Mouse (Mus musculus) left cerebral cortex, adult 2 months (tissue): ENCODE results near the gene Cipc. TPM values are rescaled to one million over a fixed set of nuclear protein-coding genes. Genes with fewer than 3 reads are reported as not detected.

Experiments used
- DNase-seq, 2 experiments: peaks; one replicate each; pipeline ENCODE4 v3.0.0; 2021 to 2022; ENCODE audit warnings: low spot score in 2 of 2, mixed read lengths in 1 of 2; ENCODE audit errors: extremely low spot score in 1 of 2
- H3K27ac ChIP-seq: fragments of 200-600 bp; 2 replicates; pipeline ENCODE4 v1.8.1; 2022
- H3K4me3 ChIP-seq: fragments of 200-600 bp; 2 replicates; pipeline ENCODE4 v1.8.1; 2022
- CTCF ChIP-seq: fragments of 200-600 bp; IDR thresholded peaks from 2 replicates; pipeline ENCODE4 v1.8.1; 2022; ENCODE audit warnings: antibody characterized with exemption, mild to moderate bottlenecking, moderate library complexity
- intact Hi-C: fragments of 180-260 bp; cut with DNase I; formaldehyde crosslinking; loops from one replicate; pipeline ENCODE4 v1.15.1; 2025
- total RNA-seq, 2 experiments: library from RNA; stranded (reverse); gene quantifications; 2 replicates each; pipeline ENCODE4 v1.2.3; 2021

Gene Cipc
- total RNA-seq, 2 experiments from 2014 or later: 79.8 to 91.6 TPM

DNA sequence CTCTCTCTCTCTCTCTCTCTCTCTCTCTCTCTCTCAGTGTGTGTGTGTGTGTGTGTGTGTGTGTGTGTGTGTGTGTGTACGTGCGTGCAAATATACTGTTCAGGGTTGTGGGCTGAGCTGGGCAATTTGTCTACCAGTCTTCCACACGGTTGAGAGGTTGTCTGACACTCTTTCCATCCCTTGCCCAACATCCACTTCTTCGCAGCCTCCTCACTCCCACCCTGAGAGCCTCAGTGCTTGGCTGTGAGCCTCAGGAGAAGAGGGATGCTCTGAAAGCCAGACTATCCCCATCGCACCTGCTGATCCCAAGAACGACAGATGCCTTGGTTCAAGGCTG lies 54.0 kb downstream of the Cipc start:
- TF ChIP-seq CTCF: no peak
- DNase-seq: no peak
- Histone ChIP-seq H3K4me3 (no peak overlapping the region), H3K27ac (no peak overlapping the region)
- intact Hi-C loops: loop anchor here (1.0 kb wide), 1 partner anchor 51 kb away; no protein-coding TSS in a partner anchor

GRCm38 (mm10) chr12:87002209-87002608 lies 55.4 kb downstream of the Cipc start:
- no peak overlapping the region for H3K4me3 ChIP-seq
- DNase-seq: no peak
- no peak overlapping the region for H3K27ac ChIP-seq
- no peak for TF ChIP-seq CTCF
- intact Hi-C loops: no loop called here

DNA sequence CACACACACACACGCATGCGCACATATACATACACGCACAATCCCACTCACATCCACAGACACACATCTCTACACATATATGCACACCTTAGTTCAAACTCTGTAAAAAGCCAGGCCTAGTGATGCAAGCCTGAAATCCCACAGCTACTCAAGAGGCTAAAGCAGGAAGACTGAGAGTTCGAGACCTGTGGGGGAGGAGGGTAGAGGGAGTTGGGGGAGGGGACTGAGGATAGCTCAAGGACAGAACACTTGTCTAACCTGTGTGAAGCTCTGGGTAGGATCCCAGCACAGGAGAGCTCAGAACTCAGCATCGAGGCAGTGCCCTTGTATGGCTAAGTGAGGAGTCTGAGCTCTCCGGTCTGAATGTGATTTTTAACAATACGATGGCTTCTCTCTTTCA lies 56.0 kb downstream of the Cipc start:
- no peak for DNase-seq
- no peak overlapping the region for H3K27ac ChIP-seq
- no peak for TF ChIP-seq CTCF
- H3K4me3 ChIP-seq: no peak overlapping the region
- intact Hi-C loops: no loop called here

DNA sequence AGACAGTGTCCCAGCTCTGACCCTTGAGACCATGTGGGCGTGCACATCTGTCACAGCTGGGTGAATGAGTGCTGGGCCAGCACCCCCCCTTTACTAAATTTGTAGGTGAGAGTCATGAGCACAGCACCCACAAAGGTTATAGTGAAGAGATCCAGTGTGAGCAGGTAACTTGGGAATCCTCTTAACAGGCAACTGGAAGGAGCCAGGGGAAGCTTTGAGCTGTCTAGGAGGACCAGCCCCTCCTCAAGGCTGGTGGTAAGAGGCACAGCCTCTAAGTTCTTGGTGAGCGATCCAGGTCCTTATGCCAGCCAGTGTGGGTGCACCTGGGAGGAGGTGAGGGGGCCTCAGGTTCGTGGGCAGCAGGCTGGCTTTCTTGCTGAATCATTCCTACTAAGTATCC lies 56.8 kb downstream of the Cipc start:
- no peak overlapping the region for H3K27ac ChIP-seq
- intact Hi-C loops: no loop called here

DNA sequence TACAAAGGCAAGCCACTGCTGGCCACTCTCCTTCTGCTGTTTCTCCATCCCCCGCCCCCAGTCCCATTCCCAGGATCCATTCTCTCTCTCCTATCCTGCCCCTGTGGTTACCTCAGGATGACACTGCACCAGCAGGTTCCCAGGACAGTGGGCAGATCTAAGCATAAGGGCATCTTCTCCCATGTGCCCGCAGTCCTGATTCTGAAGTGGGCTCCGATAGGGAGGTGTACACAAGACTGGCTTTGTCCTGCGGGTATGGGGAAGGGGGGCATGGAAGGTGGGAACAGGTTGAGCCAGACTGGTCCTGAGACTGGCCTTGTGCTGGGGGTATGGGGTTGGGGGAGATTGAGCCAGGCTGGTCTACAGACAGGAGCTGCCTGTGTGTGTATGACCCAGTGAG lies 57.8 kb downstream of the Cipc start:
- DNase-seq: no peak
- intact Hi-C loops: no loop called here
- no peak for TF ChIP-seq CTCF
- Histone ChIP-seq H3K27ac (no peak overlapping the region), H3K4me3 (no peak overlapping the region)

More for the DNA sequence above, 56.8 kb downstream of the Cipc start:
- TF ChIP-seq CTCF: no peak
- no peak for DNase-seq
- H3K4me3 ChIP-seq: no peak overlapping the region

Other genes starting within 250 kb of the Cipc start
- gene Angel1, start 220.6 kb upstream of the Cipc start, total RNA-seq: 1 to 10 TPM; 6.5 TPM
- not detected for gene Lrrc74a, start 212.7 kb upstream of the Cipc start, total RNA-seq
- 10 to 100 TPM; 74.3 to 80.8 TPM for gene Irf2bpl, start 62.2 kb upstream of the Cipc start, total RNA-seq
- gene Zdhhc22, start 43.4 kb downstream of the Cipc start, total RNA-seq: 10 to 100 TPM; 59.1 to 61.3 TPM
- 10 to 100 TPM; 41.7 to 43.8 TPM for gene Tmem63c, start 74.3 kb downstream of the Cipc start, total RNA-seq
- 1 to 10 TPM; 9.1 to 9.4 TPM for gene Ngb, start 155.5 kb downstream of the Cipc start, total RNA-seq
- 10 to 100 TPM; 48.9 to 50.3 TPM for gene Gstz1, start 200.1 kb downstream of the Cipc start, total RNA-seq
- gene Pomt2, start 200.9 kb downstream of the Cipc start, total RNA-seq: 10 to 100 TPM; 16.4 to 19.6 TPM